Mouse (Mus musculus) limb, embryonic 14.5 days (tissue): ENCODE results near the gene Il18rap. TPM values are rescaled to one million over a fixed set of nuclear protein-coding genes. Genes with fewer than 3 reads are reported as not detected.
A peak's percentile ranks its signal among the peaks of the same experiment; 100 is the strongest.

Source experiments
- ATAC-seq: fragments of 200-750 bp; cut with Nextera tagmentation; 2 replicates; pipeline ENCODE4 v1.8.0; 2017; ENCODE audit warnings: low read depth, moderate number of reproducible peaks, moderate TSS enrichment; ENCODE audit not compliant: low FRiP score
- DNase-seq: peaks from one replicate; pipeline ENCODE4 v3.0.0-alpha.2; 2015; ENCODE audit warnings: low spot score
- H3K27ac ChIP-seq: fragments of 300-500 bp; sonication (generic); replicated peaks from 2 replicates; pipeline ENCODE4 v1.5.1; 2014; ENCODE audit warnings: low read depth, mild to moderate bottlenecking, low read length, moderate library complexity, mixed read lengths
- H3K27me3 ChIP-seq: fragments of 300-500 bp; sonication (generic); 2 replicates; pipeline ENCODE4 v1.6.1; 2014; ENCODE audit warnings: low read length, mixed read lengths; ENCODE audit not compliant: control insufficient read depth, insufficient read depth
- H3K36me3 ChIP-seq: fragments of 300-500 bp; sonication (generic); 2 replicates; pipeline ENCODE4 v1.6.1; 2014; ENCODE audit warnings: mild to moderate bottlenecking, low read length, moderate library complexity, mixed read lengths; ENCODE audit not compliant: control insufficient read depth, insufficient read depth
- H3K4me1 ChIP-seq: fragments of 300-500 bp; sonication (generic); 2 replicates; pipeline ENCODE4 v1.6.1; 2014; ENCODE audit warnings: antibody characterized with exemption, low read length, mixed read lengths; ENCODE audit not compliant: control insufficient read depth, insufficient read depth
- H3K4me2 ChIP-seq: fragments of 300-500 bp; sonication (generic); replicated peaks from 2 replicates; pipeline ENCODE4 v1.6.1; 2014; ENCODE audit warnings: low read depth, mild to moderate bottlenecking, low read length, moderate library complexity; ENCODE audit not compliant: severe bottlenecking
- H3K4me3 ChIP-seq: fragments of 300-500 bp; sonication (generic); replicated peaks from 2 replicates; pipeline ENCODE4 v1.5.1; 2014; ENCODE audit warnings: low read length
- H3K9ac ChIP-seq: fragments of 300-500 bp; sonication (generic); 2 replicates; pipeline ENCODE4 v1.6.1; 2014; ENCODE audit warnings: mild to moderate bottlenecking, low read depth, low read length, moderate library complexity; ENCODE audit not compliant: severe bottlenecking
- H3K9me3 ChIP-seq: fragments of 300-500 bp; sonication (generic); 2 replicates; pipeline ENCODE4 v1.6.1; 2016; ENCODE audit warnings: low read length; ENCODE audit not compliant: control insufficient read depth
- POLR2A ChIP-seq: fragments of 200-500 bp; IDR thresholded peaks from 2 replicates; pipeline ENCODE4 v1.8.0; 2012; ENCODE audit warnings: inconsistent platforms, mild to moderate bottlenecking, moderate library complexity, borderline replicate concordance; ENCODE audit not compliant: insufficient read depth, insufficient read length; ENCODE audit errors: extremely low read depth
- WGBS: fragments of 180-500 bp; shearing (Covaris S2); extraction: QIAGEN DNeasy Blood & Tissue Kit; methylation state at CpG from one replicate; pipeline ENCODE4 v1.1.7; 2014; 5-methylcytosine and 5-hydroxymethylcytosine counted together
- polyA plus RNA-seq, 2 experiments: library from polyadenylated mRNA; depleted of rRNA in 1 of 2; stranded (reverse) in 1 of 2; unstranded in 1 of 2; fragments of >200 nt; fragmentation: Nextera tagmentation in 1 of 2; extraction: Ambion mirVana in 1 of 2; gene quantifications; 2 replicates each; pipeline versions ENCODE4 v1.2.1 to v1.2.3; 2012 to 2014

Il18rap gene
- polyA plus RNA-seq, 2 experiments, result 0.18 TPM

- H3K4me2 ChIP-seq, result no peak overlapping the region
- H3K4me1 ChIP-seq, result no peaks in the 10 kb centered on the region
- H3K36me3 ChIP-seq, result no peaks in the 10 kb centered on the region
- TF ChIP-seq POLR2A, result no peak
- no peak overlapping the region for H3K27ac ChIP-seq
- no peak for DNase-seq
- H3K9me3 ChIP-seq, result no peaks in the 10 kb centered on the region
- no peak for ATAC-seq
- no peak overlapping the region for H3K9ac ChIP-seq
- no peak overlapping the region for H3K4me3 ChIP-seq
- H3K27me3 ChIP-seq, result no peaks in the 10 kb centered on the region
- WGBS, result 93% methylated on average over 6 of the region's 6 CpGs
Measured at GRCm38 (mm10) chr1:40516364-40516763, 1.2 kb downstream of the Il18rap start.

- no peak for TF ChIP-seq POLR2A
- Histone ChIP-seq H3K4me1 (no peaks in the 10 kb centered on the region), H3K4me3 (no peak overlapping the region), H3K36me3 (no peaks in the 10 kb centered on the region), H3K9ac (no peak overlapping the region), H3K9me3 (no peaks in the 10 kb centered on the region), H3K4me2 (no peak overlapping the region), H3K27me3 (no peaks in the 10 kb centered on the region), H3K27ac (no peak overlapping the region)
- DNase-seq (no peak), ATAC-seq (no peak)
- 86% methylated on average over 7 of the region's 7 CpGs for WGBS
Measured at GRCm38 (mm10) chr1:40522918-40523317, 7.8 kb downstream of the Il18rap start.

- ATAC-seq (no peak), DNase-seq (no peak)
- 84% methylated on average over 5 of the region's 5 CpGs for WGBS
- Histone ChIP-seq H3K27me3 (no peaks in the 10 kb centered on the region), H3K36me3 (no peaks in the 10 kb centered on the region), H3K4me2 (no peak overlapping the region), H3K4me1 (no peaks in the 10 kb centered on the region), H3K9me3 (no peaks in the 10 kb centered on the region), H3K27ac (no peak overlapping the region), H3K4me3 (no peak overlapping the region), H3K9ac (no peak overlapping the region)
- TF ChIP-seq POLR2A, result no peak
Measured at GRCm38 (mm10) chr1:40523971-40524722, 9.0 kb downstream of the Il18rap start.

GRCm38 (mm10) chr1:40529287-40529686, 14.1 kb downstream of the Il18rap start:
- no peaks in the 10 kb centered on the region for H3K9me3 ChIP-seq
- no peaks in the 10 kb centered on the region for H3K27me3 ChIP-seq
- no peak overlapping the region for H3K4me3 ChIP-seq
- no peaks in the 10 kb centered on the region for H3K4me1 ChIP-seq
- no peak overlapping the region for H3K9ac ChIP-seq
- no peak overlapping the region for H3K4me2 ChIP-seq
- no peak overlapping the region for H3K27ac ChIP-seq
- 88% methylated on average over 5 of the region's 5 CpGs for WGBS
- TF ChIP-seq POLR2A, result no peak
- ATAC-seq, result no peak
- DNase-seq, result no peak
- H3K36me3 ChIP-seq, result no peaks in the 10 kb centered on the region

- no peak for TF ChIP-seq POLR2A
- Histone ChIP-seq H3K4me2 (no peak overlapping the region), H3K9me3 (no peaks in the 10 kb centered on the region), H3K27me3 (no peaks in the 10 kb centered on the region), H3K27ac (no peak overlapping the region), H3K36me3 (no peaks in the 10 kb centered on the region), H3K4me1 (no peaks in the 10 kb centered on the region), H3K4me3 (no peak overlapping the region), H3K9ac (no peak overlapping the region)
- DNase-seq (no peak), ATAC-seq (no peak)
- 88% methylated on average over 5 of the region's 5 CpGs for WGBS
Measured at GRCm38 (mm10) chr1:40537577-40537976, 22.4 kb downstream of the Il18rap start.

GRCm38 (mm10) chr1:40544650-40545049, 29.5 kb downstream of the Il18rap start:
- 0% methylated on average over 2 of the region's 2 CpGs for WGBS
- Histone ChIP-seq H3K4me1 (no peaks in the 10 kb centered on the region), H3K4me2 (no peak overlapping the region), H3K9me3 (no peaks in the 10 kb centered on the region), H3K27ac (no peak overlapping the region), H3K27me3 (no peaks in the 10 kb centered on the region), H3K9ac (no peak overlapping the region), H3K36me3 (no peaks in the 10 kb centered on the region), H3K4me3 (no peak overlapping the region)
- ATAC-seq, result no peak; the same call in 1 of the 2 replicates
- no peak for TF ChIP-seq POLR2A
- peak; percentile 71 for DNase-seq
